Mouse (Mus musculus) lung, postnatal 14 days (tissue): ENCODE measurements around the gene Selenoo.

ENCODE experiments used
- DNase-seq: peaks from one replicate; pipeline ENCODE4 v3.0.0; 2021

Selenoo gene

GRCm38 (mm10) chr15:89076156-89076731, 12.6 kb upstream of the Selenoo start:
- peak; percentile 49 for DNase-seq

- DNase-seq, result peak; percentile 65
Observed at GRCm38 (mm10) chr15:89078208-89078836, 10.6 kb upstream of the Selenoo start.

GRCm38 (mm10) chr15:89083906-89084305, 5.0 kb upstream of the Selenoo start:
- no peak for DNase-seq

GRCm38 (mm10) chr15:89084826-89085225, 4.1 kb upstream of the Selenoo start:
- DNase-seq, result no peak

- peak; percentile 29 for DNase-seq
Observed at GRCm38 (mm10) chr15:89089248-89090051, 566 bp downstream of the Selenoo start.

- no peak for DNase-seq
Observed at GRCm38 (mm10) chr15:89090662-89091061, 1.8 kb downstream of the Selenoo start.

- no peak for DNase-seq
Observed at GRCm38 (mm10) chr15:89092181-89092580, 3.3 kb downstream of the Selenoo start.

GRCm38 (mm10) chr15:89097450-89097849, 8.6 kb downstream of the Selenoo start:
- no peak for DNase-seq

GRCm38 (mm10) chr15:89098616-89099015, 9.7 kb downstream of the Selenoo start:
- DNase-seq, result no peak

- DNase-seq, result no peak
Observed at GRCm38 (mm10) chr15:89100823-89101222, 11.9 kb downstream of the Selenoo start.

- DNase-seq, result no peak
Observed at GRCm38 (mm10) chr15:89102646-89103045, 13.8 kb downstream of the Selenoo start.

- DNase-seq, result no peak
Observed at GRCm38 (mm10) chr15:89103921-89104320, 15.0 kb downstream of the Selenoo start.

- no peak for DNase-seq
Observed at GRCm38 (mm10) chr15:89104425-89104824, 15.5 kb downstream of the Selenoo start.

- no peak for DNase-seq
Observed at GRCm38 (mm10) chr15:89106073-89106472, 17.2 kb downstream of the Selenoo start.

- no peak for DNase-seq
Observed at GRCm38 (mm10) chr15:89106976-89107375, 18.1 kb downstream of the Selenoo start.

- DNase-seq, result no peak
Observed at GRCm38 (mm10) chr15:89110147-89110546, 21.3 kb downstream of the Selenoo start.

GRCm38 (mm10) chr15:89118007-89118406, 29.1 kb downstream of the Selenoo start:
- peak; percentile 19 for DNase-seq

GRCm38 (mm10) chr15:89122649-89123366, 33.9 kb downstream of the Selenoo start, which contains the start of gene Tubgcp6:
TSS of gene Tubgcp6 (minus strand) at chr15:89123112.
- peak; percentile 95 for DNase-seq

- DNase-seq, result no peak
Observed at GRCm38 (mm10) chr15:89123595-89123994, 34.7 kb downstream of the Selenoo start.

- no peak for DNase-seq
Observed at GRCm38 (mm10) chr15:89124312-89124711, 35.4 kb downstream of the Selenoo start.

GRCm38 (mm10) chr15:89125351-89125750, 36.5 kb downstream of the Selenoo start:
- no peak for DNase-seq

- DNase-seq, result no peak
Observed at GRCm38 (mm10) chr15:89126622-89127021, 37.7 kb downstream of the Selenoo start.

GRCm38 (mm10) chr15:89127364-89127940, 38.6 kb downstream of the Selenoo start:
- DNase-seq, result no peak
